Mouse (Mus musculus): ENCODE results near the gene Plekha6. TPM values are rescaled to one million over a fixed set of nuclear protein-coding genes. Genes with fewer than 3 reads are reported as not detected.

Gene Plekha6
- total RNA-seq, 1 experiment: 3.5 TPM

DNA sequence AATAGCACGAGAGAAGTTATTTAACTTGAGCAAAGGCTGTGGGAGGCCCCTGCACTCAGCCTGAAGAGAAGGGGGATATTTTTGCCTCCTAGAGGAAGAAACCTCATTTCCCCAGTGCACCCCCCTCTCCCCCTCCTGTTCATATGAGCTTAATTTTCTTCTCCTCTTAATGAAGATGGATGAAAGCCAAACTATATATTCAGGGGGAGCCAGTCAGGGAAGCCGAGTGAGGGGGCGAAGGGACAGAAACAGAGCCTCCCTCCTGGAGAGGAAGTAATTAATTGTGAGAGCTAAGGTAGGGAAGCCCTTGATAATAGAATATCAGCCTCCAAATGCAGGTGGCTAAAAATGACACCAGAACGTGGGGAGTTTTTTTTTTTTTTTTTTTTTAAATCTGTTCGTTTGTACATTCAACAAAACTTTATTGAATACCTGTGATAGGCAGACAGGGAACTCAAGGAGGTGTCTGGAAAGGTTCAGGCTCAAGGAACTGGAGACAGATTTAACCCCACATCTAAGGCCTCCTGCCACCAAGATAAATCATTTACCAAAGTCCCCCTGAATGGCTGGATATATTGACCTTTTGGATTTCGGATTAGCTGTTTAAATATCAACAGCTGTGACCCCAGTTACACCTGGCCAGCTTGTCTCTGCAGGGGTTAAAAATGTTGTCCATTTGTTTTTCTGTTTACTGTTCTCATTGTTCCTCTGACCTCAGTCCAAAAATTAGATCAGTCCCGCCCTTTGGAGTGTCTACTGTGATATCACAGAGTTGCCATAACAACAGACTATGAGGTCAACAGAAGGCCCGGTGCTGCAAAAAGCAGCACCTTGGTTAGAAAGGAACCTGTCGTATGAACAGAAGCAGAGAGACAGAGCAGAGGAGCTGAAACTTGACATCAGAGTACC is 91.1 kb downstream of the Plekha6 start:
- H3K27ac ChIP-seq (ENCODE audit: insufficient read depth, low read depth, low read length, poor library complexity, severe bottlenecking): no peak overlapping the region
- TF ChIP-seq ZNF384 (IDR thresholded peaks at IDR 0.05; ENCODE audit: low read depth, low read length) (peak; percentile 96), ZC3H11A (IDR thresholded peaks at IDR 0.05; ENCODE audit: borderline replicate concordance, low read depth, low read length) (no peak)
- no peak for DNase-seq (ENCODE audit: low read depth, low spot score)
- in situ Hi-C loops (cut with MboI; ENCODE audit: low sequenced_read_pairs in 2 of 2, unreplicated experiment in 2 of 2): no loop called here
- no peak overlapping the region for H3K4me3 ChIP-seq (ENCODE audit: insufficient read depth in 1 of 2, low read depth in 1 of 2, low read length in 2 of 2, poor library complexity in 1 of 2, severe bottlenecking in 1 of 2)
- H3K9ac ChIP-seq (ENCODE audit: insufficient read depth, low read depth, low read length, poor library complexity, severe bottlenecking): no peak overlapping the region
- H3K4me1 ChIP-seq (ENCODE audit: control insufficient read depth in 2 of 2, insufficient read depth in 2 of 2, low read length in 2 of 2, poor library complexity in 1 of 2): peaks cover 12 to 17% of the 10 kb centered on the region in 2 experiments; a peak in 3 of 4 replicates
- no peaks in the 10 kb centered on the region for H3K9me3 ChIP-seq (ENCODE audit: control insufficient read depth, insufficient read depth, low read depth, low read length)
- no peaks in the 10 kb centered on the region for H3K36me3 ChIP-seq (ENCODE audit: control insufficient read depth, insufficient read depth, low read length, poor library complexity, severe bottlenecking)

DNA sequence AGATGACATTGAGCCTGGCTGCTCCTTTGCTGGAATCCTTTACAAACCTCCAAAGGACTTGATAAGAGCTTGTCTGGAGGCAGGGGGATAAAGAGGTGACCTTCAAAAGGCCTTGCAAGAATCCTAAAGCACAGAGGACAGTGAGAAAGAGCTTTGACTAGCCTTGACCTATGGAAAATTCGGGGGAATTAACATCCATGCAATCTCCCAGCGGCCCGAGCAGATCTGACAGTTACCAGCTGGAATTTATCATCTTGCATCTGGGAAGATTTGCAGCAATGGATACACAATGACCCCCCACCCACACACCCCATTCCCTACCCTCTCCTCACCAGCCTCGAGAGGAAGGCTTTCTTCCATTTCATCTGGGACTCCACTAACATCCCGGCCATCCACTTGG is 91.8 kb downstream of the Plekha6 start:
- H3K36me3 ChIP-seq (ENCODE audit: control insufficient read depth, insufficient read depth, low read length, poor library complexity, severe bottlenecking): no peaks in the 10 kb centered on the region
- no peak for TF ChIP-seq CHD2 (IDR thresholded peaks at IDR 0.05; ENCODE audit: low read depth, low read length)
- TF ChIP-seq ZC3H11A (IDR thresholded peaks at IDR 0.05; ENCODE audit: borderline replicate concordance, low read depth, low read length): no peak
- no peak for TF ChIP-seq HCFC1 (IDR thresholded peaks at IDR 0.05; ENCODE audit: borderline replicate concordance, insufficient read depth, low read length)
- TF ChIP-seq MAFK (IDR thresholded peaks at IDR 0.05; ENCODE audit: insufficient read depth, low read depth, low read length): no peak
- no peak for TF ChIP-seq ZNF384 (IDR thresholded peaks at IDR 0.05; ENCODE audit: low read depth, low read length)
- in situ Hi-C loops (cut with MboI; ENCODE audit: low sequenced_read_pairs in 2 of 2, unreplicated experiment in 2 of 2): no loop called here
- no peaks in the 10 kb centered on the region for H3K9me3 ChIP-seq (ENCODE audit: control insufficient read depth, insufficient read depth, low read depth, low read length)
- no peak overlapping the region for H3K4me3 ChIP-seq (ENCODE audit: insufficient read depth in 1 of 2, low read depth in 1 of 2, low read length in 2 of 2, poor library complexity in 1 of 2, severe bottlenecking in 1 of 2)
- DNase-seq (ENCODE audit: low read depth, low spot score): no peak
- no peak overlapping the region for H3K27ac ChIP-seq (ENCODE audit: insufficient read depth, low read depth, low read length, poor library complexity, severe bottlenecking)
- no peak overlapping the region for H3K9ac ChIP-seq (ENCODE audit: insufficient read depth, low read depth, low read length, poor library complexity, severe bottlenecking)
- H3K4me1 ChIP-seq (ENCODE audit: control insufficient read depth in 2 of 2, insufficient read depth in 2 of 2, low read length in 2 of 2, poor library complexity in 1 of 2): peaks cover 12 to 17% of the 10 kb centered on the region in 2 experiments; a peak in 3 of 4 replicates

DNA sequence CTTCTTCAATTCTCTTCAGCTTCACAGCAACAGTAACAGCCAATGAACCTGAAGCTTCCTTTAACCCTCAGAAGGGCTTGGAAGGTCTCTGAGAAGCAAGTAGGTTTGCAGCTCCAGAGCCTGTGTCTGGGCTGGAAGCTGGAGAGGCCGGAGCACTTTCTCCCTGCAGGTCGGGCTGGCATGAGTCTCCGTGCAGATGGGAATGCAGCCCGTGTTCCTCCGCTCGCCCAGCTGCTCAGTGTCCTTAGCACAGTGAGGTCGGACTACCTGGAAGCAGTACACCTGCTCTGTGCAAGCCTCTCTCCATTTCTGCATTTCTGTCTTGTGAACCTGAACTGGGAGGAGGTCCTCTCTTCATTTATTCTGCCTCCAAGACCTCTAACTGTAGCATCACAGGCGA is 92.3 kb downstream of the Plekha6 start:
- Histone ChIP-seq H3K9ac (ENCODE audit: insufficient read depth, low read depth, low read length, poor library complexity, severe bottlenecking) (no peak overlapping the region), H3K36me3 (ENCODE audit: control insufficient read depth, insufficient read depth, low read length, poor library complexity, severe bottlenecking) (no peaks in the 10 kb centered on the region), H3K9me3 (ENCODE audit: control insufficient read depth, insufficient read depth, low read depth, low read length) (no peaks in the 10 kb centered on the region), H3K4me3 (ENCODE audit: insufficient read depth in 1 of 2, low read depth in 1 of 2, low read length in 2 of 2, poor library complexity in 1 of 2, severe bottlenecking in 1 of 2) (no peak overlapping the region), H3K27ac (ENCODE audit: insufficient read depth, low read depth, low read length, poor library complexity, severe bottlenecking) (no peak overlapping the region), H3K4me1 (ENCODE audit: control insufficient read depth in 2 of 2, insufficient read depth in 2 of 2, low read length in 2 of 2, poor library complexity in 1 of 2) (peaks cover 12 to 17% of the 10 kb centered on the region in 2 experiments; a peak in 3 of 4 replicates)
- DNase-seq (ENCODE audit: low read depth, low spot score): no peak
- in situ Hi-C loops (cut with MboI; ENCODE audit: low sequenced_read_pairs in 2 of 2, unreplicated experiment in 2 of 2): no loop called here
- no peak for TF ChIP-seq CHD2 (IDR thresholded peaks at IDR 0.05; ENCODE audit: low read depth, low read length)
- TF ChIP-seq ZC3H11A (IDR thresholded peaks at IDR 0.05; ENCODE audit: borderline replicate concordance, low read depth, low read length): no peak
- no peak for TF ChIP-seq ZNF384 (IDR thresholded peaks at IDR 0.05; ENCODE audit: low read depth, low read length)
- no peak for TF ChIP-seq MAFK (IDR thresholded peaks at IDR 0.05; ENCODE audit: insufficient read depth, low read depth, low read length)
- TF ChIP-seq HCFC1 (IDR thresholded peaks at IDR 0.05; ENCODE audit: borderline replicate concordance, insufficient read depth, low read length): no peak

DNA sequence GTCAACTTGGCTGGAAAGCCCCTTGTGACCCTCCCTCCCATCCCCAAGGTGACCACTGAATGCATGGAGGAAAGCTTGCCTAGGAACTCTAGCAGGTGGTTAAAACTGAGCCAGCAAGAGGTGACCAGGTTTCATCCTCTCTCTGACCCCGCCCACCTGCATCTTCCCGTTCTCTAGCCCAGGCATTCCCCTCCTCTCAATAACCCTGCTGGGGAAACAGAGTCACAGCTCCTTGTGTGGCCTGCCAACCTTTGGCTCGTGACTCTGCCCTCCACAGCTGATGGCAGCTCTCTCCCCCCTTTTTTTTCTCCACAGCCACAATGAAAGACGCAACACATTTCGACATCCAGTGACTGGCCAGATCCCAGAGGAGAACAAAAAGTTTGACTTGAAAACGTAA is 94.7 kb downstream of the Plekha6 start:
- H3K9ac ChIP-seq (ENCODE audit: insufficient read depth, low read depth, low read length, poor library complexity, severe bottlenecking): no peak overlapping the region
- in situ Hi-C loops (cut with MboI; ENCODE audit: low sequenced_read_pairs in 2 of 2, unreplicated experiment in 2 of 2): no loop called here
- H3K4me3 ChIP-seq (ENCODE audit: insufficient read depth in 1 of 2, low read depth in 1 of 2, low read length in 2 of 2, poor library complexity in 1 of 2, severe bottlenecking in 1 of 2): no peak overlapping the region
- no peak for TF ChIP-seq CHD2 (IDR thresholded peaks at IDR 0.05; ENCODE audit: low read depth, low read length)
- TF ChIP-seq MAFK (IDR thresholded peaks at IDR 0.05; ENCODE audit: insufficient read depth, low read depth, low read length): no peak
- H3K4me1 ChIP-seq (ENCODE audit: control insufficient read depth in 2 of 2, insufficient read depth in 2 of 2, low read length in 2 of 2, poor library complexity in 1 of 2): peaks cover 7 to 10% of the 10 kb centered on the region in 2 experiments; a peak in 3 of 4 replicates
- DNase-seq (ENCODE audit: low read depth, low spot score): no peak
- no peak overlapping the region for H3K27ac ChIP-seq (ENCODE audit: insufficient read depth, low read depth, low read length, poor library complexity, severe bottlenecking)
- H3K9me3 ChIP-seq (ENCODE audit: control insufficient read depth, insufficient read depth, low read depth, low read length): no peaks in the 10 kb centered on the region
- H3K36me3 ChIP-seq (ENCODE audit: control insufficient read depth, insufficient read depth, low read length, poor library complexity, severe bottlenecking): no peaks in the 10 kb centered on the region

All from ES-E14 (cell line).